Mouse (Mus musculus): ENCODE results near the gene Ebf1.

DNA sequence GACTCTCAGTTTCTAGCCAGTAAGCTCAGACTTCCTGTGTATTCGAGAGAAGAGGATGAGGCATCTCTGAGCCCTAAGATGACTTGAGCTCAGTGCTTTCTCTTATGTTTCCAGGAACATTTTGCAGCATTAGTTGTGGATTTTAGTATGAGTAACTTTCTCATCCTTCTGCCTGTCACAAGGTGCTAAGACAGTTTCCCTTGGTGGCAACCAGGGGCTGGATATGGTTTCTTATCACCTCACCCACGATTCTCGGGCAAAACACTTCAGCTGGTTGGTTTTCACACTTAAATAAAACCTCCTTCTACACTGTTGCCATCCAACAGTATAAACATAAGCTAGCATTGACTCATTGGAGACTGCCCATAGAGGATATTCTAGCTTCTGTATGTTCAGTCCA, 306.0 kb downstream of the Ebf1 start:
- TF ChIP-seq E2F4 (IDR thresholded peaks at IDR 0.05; ENCODE audit: insufficient read depth) = no peak
- no peak for TF ChIP-seq POLR2AphosphoS2 (IDR thresholded peaks at IDR 0.05; ENCODE audit: insufficient read length, low read depth)

All from myocyte (in vitro differentiated cells).